Mouse (Mus musculus): ENCODE data around the gene Plekhg3.

DNA sequence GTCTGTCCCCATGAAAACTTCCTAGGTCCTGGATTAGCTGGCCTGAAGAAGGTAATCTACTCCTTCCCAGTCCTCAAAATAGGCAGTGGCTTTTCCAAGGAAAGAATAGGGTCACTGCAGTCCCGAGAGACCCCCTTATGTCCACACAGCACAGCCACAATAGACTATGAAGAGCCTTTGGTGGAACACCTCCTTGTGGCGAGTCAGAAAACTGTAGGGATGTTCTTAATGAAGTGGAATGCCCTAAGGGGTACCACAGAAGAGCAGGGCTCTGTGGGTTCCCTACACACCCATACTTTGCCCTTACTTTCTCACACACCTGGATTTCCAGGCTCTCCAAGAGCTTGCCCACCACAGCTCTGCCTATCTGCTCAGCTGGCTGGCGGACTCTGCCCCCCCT lies 75.1 kb downstream of the Plekhg3 start:
- TF ChIP-seq CTCF (conservative IDR thresholded peaks at IDR 0.05; ENCODE audit: insufficient read depth, insufficient read length, low read depth, low read length) (no peak), POLR2A (IDR thresholded peaks at IDR 0.05; ENCODE audit: low read depth, low read length) (no peak)

Data from kidney, adult 2 months (tissue).